Mouse (Mus musculus) left cerebral cortex, adult 18-20 months (tissue): ENCODE measurements around the gene Calm3. TPM values are rescaled to one million over a fixed set of nuclear protein-coding genes. Genes with fewer than 3 reads are reported as not detected.
"Not testable (repeated sequence)": the region's sequence is repeated elsewhere in the genome, so short reads cannot be mapped to it uniquely, and the experiment has no call there.

ENCODE experiments used
- DNase-seq, 2 experiments: peaks; one replicate each; pipeline ENCODE4 v3.0.0; 2021 to 2022; ENCODE audit warnings: low spot score in 2 of 2, mixed read lengths in 1 of 2
- long read RNA-seq, 2 experiments: library from polyadenylated mRNA; stranded (forward); transcript quantifications; one replicate each; pipeline ENCODE4 v2.0.0; 2021
- total RNA-seq, 2 experiments: library from RNA; stranded (reverse); gene quantifications; 2 replicates each; pipeline ENCODE4 v1.2.3; 2021

Gene Calm3
- 1,000 to 10,000 TPM; 1,746 to 1,798 TPM for total RNA-seq
- long read RNA-seq, experiment 1, transcript Calm3-201 (6 exons, 2,290 nt), result major isoform, 1,441 of 1,681 reads
- long read RNA-seq, experiment 1, partial matches to known transcripts, result 66 of 1,681 reads
- long read RNA-seq, experiment 1, other reads (novel, unspliced or antisense), result 174 of 1,681 reads
- long read RNA-seq, experiment 2, transcript Calm3-201 (6 exons, 2,290 nt), result major isoform, 1,469 of 1,716 reads
- long read RNA-seq, experiment 2, partial matches to known transcripts, result 53 of 1,716 reads
- long read RNA-seq, experiment 2, other reads (novel, unspliced or antisense), result 194 of 1,716 reads

DNA sequence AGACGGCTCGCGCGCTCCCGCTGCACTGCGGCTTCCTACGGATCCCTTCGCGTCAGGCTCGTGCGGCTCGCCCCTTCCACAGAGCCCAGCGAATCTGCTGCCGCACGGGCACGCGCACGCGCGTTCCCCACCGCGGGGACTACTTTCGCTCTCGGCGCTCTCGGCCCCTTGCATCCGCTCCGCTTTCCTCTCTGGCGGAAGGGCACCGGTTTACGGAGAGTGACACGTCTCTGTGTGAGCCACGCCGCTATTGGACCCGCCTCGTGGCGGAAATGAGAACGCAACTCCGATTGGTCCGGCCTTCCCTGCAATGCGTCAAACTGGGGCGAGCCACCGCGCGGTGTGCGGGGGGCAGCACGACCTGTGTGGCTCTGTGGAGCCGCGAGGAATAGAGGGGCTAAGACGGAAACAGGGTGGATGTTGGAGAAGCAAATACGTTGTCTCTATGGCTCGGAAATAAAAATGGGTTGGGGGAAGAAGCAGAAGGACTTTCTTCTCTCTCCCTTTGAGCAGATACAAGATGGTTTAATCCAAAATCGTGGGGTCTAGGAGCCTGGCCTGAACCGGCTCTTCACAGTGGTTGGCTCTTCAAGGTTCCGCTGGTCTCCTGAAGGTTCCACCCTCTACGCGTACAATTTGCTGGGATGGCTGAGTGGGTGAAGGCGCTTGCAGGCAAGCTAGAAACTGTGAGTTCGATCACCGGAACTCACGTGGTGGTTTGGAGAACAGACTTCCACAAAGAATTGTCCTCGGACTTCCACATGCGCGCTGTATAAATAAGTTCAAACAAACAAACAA, at the start of gene Calm3:
Gene Calm3 (minus strand): TSS at position 78 of the 798 bp plus-strand sequence.
- DNase-seq, result peak; percentile 99 to 100

DNA sequence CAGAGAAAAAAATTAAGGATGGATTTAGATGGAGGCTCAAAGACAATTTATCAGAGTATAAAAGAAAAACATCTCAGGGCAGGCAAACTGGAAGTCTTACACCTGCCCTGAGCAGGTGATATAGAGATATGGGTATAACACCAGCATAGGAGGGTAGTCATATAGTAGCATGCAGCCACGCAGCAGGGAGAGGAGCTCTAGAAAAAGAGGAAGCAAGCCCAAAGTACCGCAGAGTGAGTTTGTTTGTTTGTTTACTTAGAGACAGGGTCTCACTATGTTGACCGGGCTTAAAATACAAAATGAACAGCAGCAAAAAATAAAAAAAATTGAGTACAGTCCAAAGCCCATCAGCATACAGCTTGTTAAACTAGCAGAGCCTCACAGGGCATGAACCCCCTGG, 47.2 kb upstream of the Calm3 start:
- no peak for DNase-seq

- DNase-seq, result no peak
These were observed 44.5 kb upstream of the Calm3 start for GRCm38 (mm10) chr7:16968414-16968813.

GRCm38 (mm10) chr7:16961678-16962077, 37.8 kb upstream of the Calm3 start:
- DNase-seq, result no peak

GRCm38 (mm10) chr7:16959539-16960187, 35.7 kb upstream of the Calm3 start, which contains the start of gene Pnmal1:
TSS of gene Pnmal1 (plus strand) at chr7:16959679.
- DNase-seq, result peak; percentile 95 to 96

DNA sequence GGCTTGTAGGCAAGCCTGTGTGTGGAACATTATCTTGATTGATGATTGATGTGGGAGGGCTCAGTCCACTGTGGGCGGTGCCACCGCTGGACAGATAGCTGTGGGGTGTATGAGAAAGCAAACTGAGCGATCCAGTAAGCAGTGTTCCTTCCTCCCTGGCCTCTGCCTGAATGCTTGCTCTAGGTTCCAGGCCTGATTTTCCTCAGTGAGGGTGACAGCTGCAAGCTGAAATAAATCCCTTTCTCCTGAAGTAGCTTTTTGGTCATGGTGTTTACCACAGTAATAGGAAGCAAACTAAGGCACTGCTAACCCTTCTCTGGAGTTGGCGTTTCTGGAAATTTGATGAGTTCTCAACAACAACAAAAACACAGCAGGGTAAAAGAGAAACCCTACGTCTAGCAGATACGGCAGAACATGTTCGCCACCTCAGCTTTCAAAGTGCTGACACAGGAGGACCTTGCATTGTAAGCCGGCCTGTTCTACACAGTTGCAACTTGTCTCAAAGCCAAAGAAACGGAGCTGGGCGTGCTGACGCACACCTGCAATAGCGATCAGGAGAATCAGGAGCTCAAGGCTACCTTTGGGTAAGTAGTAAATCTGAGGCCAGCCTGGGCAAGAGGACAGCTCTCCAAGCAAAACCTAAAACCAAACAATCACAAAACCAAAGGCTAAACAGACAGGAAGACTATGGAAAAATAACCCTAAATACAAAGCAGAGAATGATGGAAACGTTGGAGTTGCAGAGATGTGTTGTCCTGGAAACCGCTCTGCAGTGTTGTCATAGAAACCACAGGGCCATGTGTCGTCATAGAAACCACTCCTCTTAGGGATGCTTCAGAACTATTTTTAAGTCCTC, 32.7 kb upstream of the Calm3 start:
- DNase-seq, result peak in 1 of 2 experiments; percentile 69

GRCm38 (mm10) chr7:16955712-16956111, 31.8 kb upstream of the Calm3 start:
- no peak for DNase-seq

DNA sequence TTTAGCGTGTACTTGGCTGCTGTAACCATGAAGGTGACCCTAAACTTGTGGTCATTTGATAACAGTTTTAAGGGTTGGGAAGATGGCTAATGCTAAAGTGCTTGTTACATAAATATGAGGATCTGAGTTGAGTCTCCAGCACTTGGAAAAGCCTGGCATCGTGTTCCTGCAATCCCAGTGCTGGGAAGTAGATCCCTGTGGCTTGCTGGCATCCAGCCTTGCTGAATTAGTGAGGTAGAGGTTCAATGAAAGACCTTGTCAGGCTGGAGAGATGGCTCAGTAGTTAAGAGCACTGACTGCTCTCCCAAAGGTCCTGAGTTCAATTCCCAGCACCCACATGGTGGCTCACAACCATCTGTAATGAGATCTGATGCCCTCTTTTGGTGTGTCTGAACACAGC, 29.9 kb upstream of the Calm3 start:
- not testable (repeated sequence) for DNase-seq

DNA sequence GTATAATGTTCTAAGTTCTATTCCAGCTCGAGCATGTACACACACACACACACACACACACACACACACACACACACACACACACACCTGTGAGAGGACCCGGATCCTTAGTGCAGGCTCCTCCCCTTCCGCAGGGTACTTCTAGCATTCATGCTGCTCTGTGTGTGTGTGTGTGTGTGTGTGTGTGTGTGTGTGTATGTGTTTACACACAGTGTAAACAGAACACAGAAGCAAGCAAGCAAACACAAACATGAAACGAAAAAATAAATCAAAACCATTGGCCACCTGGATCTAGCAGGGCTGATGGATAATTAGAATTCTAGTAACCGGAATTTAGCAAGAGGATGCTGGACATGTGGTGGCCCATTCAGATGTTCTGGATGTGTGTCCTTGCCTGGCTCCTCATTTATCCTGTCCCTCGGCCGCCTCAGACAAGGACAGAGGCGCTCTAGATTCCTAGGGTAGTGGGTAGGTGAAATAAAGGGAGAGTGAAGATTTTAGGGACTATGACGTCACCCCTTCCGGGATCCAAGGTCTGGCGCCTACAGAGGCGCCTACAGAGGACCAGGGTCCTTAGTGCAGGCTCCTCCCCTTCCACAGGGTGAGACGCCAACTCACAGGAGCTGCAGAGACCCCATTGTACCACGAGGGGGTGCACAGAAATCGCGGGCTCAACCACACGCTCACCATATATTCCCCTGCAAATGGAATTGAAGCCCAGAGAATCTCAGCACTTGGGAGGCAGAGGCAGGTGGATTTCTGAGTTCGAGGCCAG, 27.1 kb upstream of the Calm3 start:
- DNase-seq, result peak; percentile 80 to 86

GRCm38 (mm10) chr7:16949908-16950841, 26.3 kb upstream of the Calm3 start:
- DNase-seq, result peak; percentile 86 to 89

DNA sequence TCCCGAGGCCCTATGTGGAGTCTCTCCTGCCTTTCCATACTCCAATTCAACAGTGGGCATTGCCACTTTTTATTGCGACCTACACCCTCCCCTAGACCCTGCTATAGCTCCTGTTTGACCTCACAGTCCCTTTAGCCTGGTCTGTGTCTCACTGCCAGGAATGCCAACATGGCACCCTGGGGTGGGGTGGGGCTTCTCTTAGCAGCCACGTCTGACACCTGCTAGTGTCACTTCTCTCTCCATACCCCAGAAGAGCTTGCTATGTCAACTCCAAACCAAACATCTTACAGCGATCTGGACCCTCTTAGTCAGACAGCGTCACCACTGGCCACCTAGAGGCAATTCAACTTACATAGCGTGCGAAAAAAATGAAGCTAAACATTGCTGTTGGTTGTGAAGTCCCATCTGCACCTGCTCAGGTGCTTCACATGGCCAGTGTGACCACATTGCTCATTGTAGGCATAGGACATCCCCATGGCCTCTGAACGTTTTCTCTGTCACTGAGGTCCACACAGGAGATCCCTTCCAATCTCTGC, 25.1 kb upstream of the Calm3 start:
- no peak for DNase-seq

GRCm38 (mm10) chr7:16947959-16948361, 24.0 kb upstream of the Calm3 start:
- no peak for DNase-seq

GRCm38 (mm10) chr7:16947349-16947895, 23.5 kb upstream of the Calm3 start:
- peak; percentile 51 to 66 for DNase-seq

GRCm38 (mm10) chr7:16946441-16947348, 22.8 kb upstream of the Calm3 start:
- DNase-seq, result peak in 1 of 2 experiments; percentile 48

- peak in 1 of 2 experiments; percentile 28 for DNase-seq
These were observed 21.5 kb upstream of the Calm3 start for GRCm38 (mm10) chr7:16945419-16945818.

DNA sequence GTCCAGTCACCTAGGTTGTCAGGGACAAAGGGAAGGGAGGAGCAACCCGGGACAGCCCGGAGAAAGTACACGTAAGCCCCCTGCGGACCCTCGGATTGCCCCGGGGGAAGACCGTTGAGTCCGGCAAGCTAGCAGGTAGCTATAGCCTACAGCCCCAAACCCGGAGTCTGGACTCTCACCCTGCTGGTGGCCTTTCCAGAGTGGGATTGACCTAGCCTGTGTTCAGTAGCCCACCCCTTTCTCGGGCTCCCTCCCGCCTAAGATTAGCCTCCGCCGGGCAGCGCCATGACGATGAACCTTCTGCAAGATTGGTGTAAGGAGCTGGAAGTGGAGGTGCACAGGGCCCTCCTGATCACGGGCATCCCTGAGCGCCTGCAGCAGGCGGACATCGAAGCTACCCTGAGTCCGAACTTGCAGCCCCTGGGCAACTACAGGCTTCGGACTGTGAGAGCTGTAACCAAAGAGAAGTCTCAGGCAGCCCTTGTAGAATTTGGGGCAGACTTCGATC, 20.9 kb upstream of the Calm3 start:
- DNase-seq, result peak in 1 of 2 experiments; percentile 35
